Mouse (Mus musculus): ENCODE data around the gene Tmem218. TPM values are rescaled to one million over a fixed set of nuclear protein-coding genes. Genes with fewer than 3 reads are reported as not detected.

The Tmem218 gene
- polyA plus RNA-seq (2014; fragmentation: Illumina TruSeq; extraction: RNeasy Lipid Tissue Mini Kit (QIAGEN cat#74804); ENCODE audit: insufficient read depth, low read depth, low replicate concordance): 5.5 TPM

DNA sequence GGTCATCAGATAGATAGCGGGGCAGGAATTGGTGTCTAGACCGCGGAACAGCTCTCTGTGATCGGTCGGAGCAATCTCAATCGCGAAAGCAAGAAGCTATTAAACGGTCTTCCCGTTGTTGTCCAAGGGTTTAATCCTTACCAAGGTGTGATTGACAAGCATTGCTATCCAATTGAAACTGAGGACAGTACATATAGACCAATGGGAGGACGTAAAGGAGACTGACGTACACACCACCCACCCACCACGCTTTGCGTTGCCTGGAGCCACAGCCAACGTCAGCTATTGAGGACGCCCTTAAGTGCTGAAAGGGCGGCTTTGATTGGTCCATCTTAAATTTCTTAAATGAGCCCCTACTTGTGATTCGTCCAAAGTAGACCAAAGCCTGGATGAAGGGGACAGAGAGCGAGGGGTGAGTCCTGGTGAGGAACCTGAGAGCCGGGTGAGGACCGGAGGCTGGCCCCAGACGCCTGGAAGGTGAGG lies at the start of gene Tmem218:
Gene Tmem218, plus strand, starts transcription at position 295 of the 483 bp plus-strand sequence.

DNA sequence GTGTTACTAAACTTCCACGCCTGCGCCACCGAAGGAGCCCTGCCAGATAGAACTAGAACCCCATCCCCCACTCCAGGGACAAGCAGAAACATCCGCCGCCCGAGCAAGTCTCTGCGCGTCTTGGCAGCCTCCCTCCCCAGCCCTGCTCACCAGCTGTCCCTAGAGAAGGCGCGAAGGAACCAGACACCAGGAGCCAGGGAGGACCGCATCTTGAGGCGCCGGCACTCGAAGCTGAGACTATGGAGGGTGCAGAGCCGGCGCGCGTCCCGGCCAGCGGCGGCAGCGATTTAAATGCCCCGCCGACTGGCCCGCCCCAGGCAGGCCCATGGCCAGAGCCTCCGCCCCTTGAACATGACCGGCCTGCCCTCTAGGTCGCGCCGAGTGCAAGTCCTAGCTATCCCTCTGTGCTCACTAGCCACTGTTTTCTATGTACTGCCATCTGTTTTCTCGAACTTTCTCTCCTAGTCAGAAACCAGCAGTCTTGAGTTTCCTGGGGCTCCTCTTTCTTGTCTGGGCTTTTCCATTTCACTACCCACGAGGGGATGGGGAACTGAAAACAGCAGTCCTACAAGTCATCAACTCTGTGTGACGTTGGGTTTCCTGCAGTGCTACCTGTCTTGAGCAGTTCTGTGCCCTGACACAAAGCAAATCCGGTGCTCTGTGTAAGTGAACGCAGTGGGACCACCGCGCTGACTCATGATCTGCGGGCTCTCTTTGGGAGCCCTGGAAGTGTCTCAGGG lies 47.3 kb downstream of the Tmem218 start, which contains the start of gene Slc37a2:
Gene Slc37a2, minus strand, starts transcription at position 590 of the 740 bp plus-strand sequence.

Other genes with a start within 250 kb of the Tmem218 start
- 8.9 TPM for gene Pknox2, start 60.8 kb upstream of the Tmem218 start, polyA plus RNA-seq (2014; fragmentation: Illumina TruSeq; extraction: RNeasy Lipid Tissue Mini Kit (QIAGEN cat#74804); ENCODE audit: insufficient read depth, low read depth, low replicate concordance)
- 1.8 TPM for gene Slc37a2, start 47.5 kb downstream of the Tmem218 start, polyA plus RNA-seq (2014; fragmentation: Illumina TruSeq; extraction: RNeasy Lipid Tissue Mini Kit (QIAGEN cat#74804); ENCODE audit: insufficient read depth, low read depth, low replicate concordance)
- gene Ccdc15, start 140.2 kb downstream of the Tmem218 start, polyA plus RNA-seq (2014; fragmentation: Illumina TruSeq; extraction: RNeasy Lipid Tissue Mini Kit (QIAGEN cat#74804); ENCODE audit: insufficient read depth, low read depth, low replicate concordance): 0.49 TPM
- 1.0 TPM for gene Hepacam, start 159.1 kb downstream of the Tmem218 start, polyA plus RNA-seq (2014; fragmentation: Illumina TruSeq; extraction: RNeasy Lipid Tissue Mini Kit (QIAGEN cat#74804); ENCODE audit: insufficient read depth, low read depth, low replicate concordance)
- 26.5 TPM for gene Robo4, start 193.7 kb downstream of the Tmem218 start, polyA plus RNA-seq (2014; fragmentation: Illumina TruSeq; extraction: RNeasy Lipid Tissue Mini Kit (QIAGEN cat#74804); ENCODE audit: insufficient read depth, low read depth, low replicate concordance)
- gene Robo3, start 225.0 kb downstream of the Tmem218 start, polyA plus RNA-seq (2014; fragmentation: Illumina TruSeq; extraction: RNeasy Lipid Tissue Mini Kit (QIAGEN cat#74804); ENCODE audit: insufficient read depth, low read depth, low replicate concordance): not detected

Measured in lung, adult 10 weeks (tissue).